Mouse (Mus musculus) brain, adult 2 months (tissue): ENCODE measurements at regions not wholly inside any gene's neighbourhood (a gene's known extent, or its start where the extent isn't known, plus 50 kb on each side); places are given as distances from the start of the nearest gene placed in this dataset.

Experiments
- DNase-seq: peaks from one replicate; pipeline ENCODE4 v3.0.0; 2011; ENCODE audit warnings: low read depth, low spot score

DNA sequence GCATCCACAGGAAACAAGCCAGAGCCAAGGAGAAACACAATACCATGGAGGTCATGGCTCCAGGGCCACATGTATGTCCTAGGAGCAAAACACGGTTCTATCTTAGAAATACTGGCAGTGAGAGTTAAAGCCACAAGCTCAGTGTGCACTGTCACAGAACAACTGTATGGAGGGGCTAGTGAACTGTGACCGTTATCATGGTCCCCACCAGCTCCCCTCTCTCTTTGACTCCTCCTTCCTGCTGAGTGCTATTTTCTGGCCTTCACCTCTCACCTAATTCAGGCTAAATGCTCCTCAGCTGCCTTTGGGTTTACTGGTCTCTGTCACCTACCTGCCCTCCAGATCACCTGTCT lies 712.0 kb downstream of the Vrk1 start:
- DNase-seq: no peak

DNA sequence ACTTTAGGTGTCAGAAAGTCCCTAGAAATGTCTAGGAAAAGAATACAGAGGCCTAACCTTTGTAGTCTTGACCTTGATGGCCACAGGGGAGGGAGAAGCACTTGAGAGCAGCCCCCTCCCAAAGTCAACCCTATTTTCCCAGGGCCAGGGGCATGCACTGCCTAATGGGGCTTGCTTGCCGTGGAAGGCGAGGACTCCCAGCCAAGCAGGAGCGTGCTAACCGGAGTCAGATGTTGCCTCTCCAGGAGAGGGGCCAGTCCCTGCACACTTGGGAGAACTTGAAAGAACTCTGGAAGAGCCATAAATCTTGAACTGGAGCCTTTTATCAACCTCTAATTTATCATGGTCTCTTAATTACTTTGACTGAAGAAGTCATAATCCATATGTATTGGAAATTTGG lies 712.7 kb downstream of the Vrk1 start:
- DNase-seq: no peak

DNA sequence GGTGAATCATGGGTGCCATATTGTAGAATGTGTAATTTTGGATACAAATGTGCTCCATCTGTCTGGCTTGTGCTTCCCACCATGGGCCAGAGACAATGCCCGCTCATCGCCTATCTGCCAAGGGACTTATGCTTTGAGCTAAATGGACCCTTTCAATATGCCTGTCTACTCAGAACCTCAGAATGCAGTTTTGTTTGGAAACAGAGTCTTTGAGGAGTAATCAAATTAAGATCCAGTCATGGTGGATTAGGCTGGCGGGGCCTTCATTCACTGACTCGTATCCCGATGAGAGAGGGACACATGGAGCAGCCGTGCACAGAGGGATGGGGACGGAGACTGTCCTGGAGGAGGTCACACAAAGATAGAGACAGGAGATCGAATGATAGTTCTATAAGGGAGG lies 716.9 kb downstream of the Vrk1 start:
- no peak for DNase-seq

DNA sequence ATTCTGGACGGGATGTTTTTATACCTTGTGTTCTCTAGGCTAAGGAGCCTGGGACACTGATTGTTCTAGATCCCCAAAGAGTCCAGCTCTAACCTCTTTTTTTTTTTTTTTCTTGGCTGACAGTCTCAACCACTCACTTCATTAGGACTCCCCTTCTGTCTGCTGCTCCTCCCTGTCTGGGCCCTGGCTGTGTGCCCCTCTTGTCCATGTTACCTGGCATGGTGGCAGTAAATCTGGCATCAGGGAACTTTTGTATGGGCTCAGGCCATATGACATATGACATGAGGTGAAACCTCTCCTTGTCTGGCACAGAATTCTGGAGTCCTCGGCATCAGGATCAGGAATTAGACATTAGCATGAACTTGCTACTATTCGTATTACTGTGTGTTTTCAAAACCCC lies 717.5 kb downstream of the Vrk1 start:
- no peak for DNase-seq

DNA sequence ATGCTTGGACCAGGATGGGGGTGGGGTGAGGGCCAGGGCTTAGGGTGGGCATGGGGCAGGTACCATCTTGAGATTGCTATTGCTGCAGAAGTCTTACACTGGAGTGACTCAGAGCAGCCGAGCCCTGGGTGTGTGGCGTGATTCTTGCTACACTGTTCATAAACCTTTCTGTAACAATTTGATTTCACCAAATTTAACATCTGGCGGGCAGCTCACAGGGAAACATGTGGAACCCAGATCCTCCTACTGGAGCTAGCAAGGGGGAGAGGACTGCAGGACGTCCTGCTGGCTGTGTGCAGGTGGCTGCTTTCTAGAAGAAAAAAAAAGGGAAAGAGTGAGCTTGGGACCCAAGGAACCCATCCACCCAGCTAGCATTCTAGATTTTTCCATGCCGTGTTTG lies 719.7 kb downstream of the Vrk1 start:
- no peak for DNase-seq

DNA sequence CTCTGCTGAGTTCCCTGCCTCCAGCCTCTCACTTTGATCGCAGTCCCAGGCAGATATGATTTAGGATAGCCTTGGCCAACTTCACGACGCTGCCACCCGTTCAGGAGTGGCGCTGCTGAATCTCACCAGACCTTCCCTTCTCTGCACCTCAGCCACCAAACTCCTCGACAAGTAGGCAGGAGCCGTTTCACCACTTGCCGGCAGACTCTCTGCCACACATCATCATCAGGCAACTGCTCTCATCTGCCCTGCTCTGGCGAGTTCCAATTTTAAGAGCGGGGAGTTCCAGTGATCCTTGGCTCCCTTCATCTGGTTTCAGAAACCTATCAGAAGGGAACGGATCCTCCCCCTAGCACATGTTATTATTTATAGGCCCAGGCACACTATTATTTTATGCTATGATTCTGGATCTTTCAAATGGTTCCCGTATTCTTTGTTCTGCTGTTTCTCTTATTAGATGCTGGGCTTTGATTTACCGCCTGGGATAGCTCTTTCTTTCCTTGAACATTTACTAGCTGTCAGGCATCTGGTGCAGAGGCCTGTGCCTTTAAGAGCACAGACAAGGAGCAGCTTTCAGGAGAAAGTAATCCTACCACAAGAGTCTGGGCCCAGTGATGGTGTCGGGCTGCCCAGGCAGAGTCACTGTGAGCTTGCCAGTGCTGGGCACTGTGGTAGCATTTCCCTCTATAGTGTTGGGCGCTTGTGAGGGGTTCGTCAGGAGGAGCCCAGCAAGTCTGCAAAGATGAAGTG lies 722.3 kb downstream of the Vrk1 start:
- DNase-seq: peak; percentile 34

DNA sequence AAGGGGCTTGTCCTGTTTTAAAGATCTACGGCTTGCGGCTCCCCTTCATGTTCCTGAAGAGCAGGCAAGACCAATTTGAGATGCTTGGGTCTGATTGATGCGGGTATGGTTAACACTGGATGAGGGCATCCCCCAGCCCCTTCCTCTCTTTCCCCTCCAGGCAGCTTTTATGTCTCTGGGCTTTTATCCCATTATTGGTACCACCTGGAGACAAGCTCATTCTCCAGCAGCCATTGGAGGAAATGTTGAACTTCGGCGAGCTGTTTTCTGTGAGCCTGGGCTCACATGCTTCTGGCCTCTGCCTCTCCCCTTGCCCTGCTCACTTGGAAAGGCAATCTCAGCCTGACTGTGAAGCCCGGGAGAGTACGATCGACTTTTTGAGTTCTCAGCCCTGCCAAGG lies 738.7 kb downstream of the Vrk1 start:
- no peak for DNase-seq

DNA sequence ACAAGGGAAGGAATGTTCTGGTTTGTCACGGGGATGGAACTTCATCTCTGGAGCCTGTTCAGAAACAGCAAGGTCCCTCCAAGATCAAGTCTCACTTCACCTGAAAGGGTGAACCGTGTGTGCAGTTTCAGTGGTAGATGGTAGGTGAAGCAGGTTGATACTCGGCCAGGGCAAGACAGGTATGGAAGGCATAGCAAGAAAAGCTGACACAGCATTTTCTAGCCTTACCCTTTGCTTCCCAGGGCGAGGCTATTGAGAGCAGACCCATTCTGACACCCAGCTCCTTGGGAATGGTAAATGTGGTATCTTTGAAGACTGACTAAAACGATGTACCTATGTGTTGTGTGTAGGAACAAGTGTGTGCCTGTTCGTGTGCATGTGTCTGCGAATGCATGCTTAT lies 724.9 kb upstream of the 3110018I06Rik start:
- no peak for DNase-seq

DNA sequence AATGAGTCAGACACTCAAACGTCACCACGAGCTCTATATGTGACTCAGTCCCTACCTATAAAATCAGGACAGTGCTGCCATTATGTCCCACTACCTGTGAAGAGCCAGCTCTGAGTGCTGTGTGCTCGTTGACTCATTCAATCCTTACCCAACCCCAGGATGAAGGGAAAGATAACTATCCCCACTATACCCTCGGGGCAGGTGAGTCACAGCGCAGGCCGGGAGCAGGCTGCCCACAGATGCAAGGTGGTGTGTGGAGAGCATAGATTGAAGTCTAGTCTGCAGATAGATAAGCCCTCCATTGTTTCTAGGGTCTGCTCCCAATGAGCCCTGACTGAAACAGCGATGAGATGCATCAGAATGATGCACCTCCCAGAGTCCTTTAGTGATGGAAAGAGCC lies 723.9 kb upstream of the 3110018I06Rik start:
- DNase-seq: no peak

DNA sequence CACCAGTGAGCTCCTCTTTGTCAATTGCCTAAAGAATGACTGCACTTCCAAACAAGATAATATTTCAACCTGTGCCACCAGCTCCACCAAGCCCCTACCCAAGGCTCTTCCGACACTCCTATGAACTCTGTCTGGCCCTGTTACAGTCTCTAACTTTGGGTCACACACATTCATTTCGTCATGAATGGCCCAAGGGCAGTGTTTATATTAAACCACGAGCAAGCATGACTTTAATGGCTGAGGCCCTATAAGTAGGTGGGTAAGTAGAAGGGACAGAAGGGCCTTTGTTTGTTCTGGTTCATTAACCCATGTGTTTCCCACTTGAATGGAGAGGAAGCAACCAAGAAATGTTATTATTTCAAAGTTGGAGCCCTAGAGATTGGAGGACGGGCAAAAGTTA lies 714.9 kb upstream of the 3110018I06Rik start:
- DNase-seq: no peak

DNA sequence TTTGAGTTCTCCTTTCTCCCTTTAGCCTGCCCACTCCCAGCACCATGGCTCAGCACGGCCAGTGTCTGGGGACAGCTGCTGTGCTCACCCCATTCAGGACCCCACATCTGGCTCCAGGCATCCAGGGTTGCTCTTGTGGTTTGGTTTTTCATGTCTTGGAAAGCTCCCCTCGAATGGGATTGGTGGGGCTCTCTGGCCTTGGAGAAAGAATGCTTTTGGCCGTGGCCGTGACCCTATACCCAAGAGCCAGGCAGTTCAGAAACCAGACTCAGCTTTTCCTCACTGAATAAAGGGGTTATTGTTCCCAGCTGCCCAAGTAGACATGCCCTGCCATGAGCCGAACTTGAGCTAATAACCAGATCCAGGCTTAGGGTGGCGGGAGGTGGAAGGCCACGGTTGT lies 691.8 kb upstream of the 3110018I06Rik start:
- DNase-seq: no peak

DNA sequence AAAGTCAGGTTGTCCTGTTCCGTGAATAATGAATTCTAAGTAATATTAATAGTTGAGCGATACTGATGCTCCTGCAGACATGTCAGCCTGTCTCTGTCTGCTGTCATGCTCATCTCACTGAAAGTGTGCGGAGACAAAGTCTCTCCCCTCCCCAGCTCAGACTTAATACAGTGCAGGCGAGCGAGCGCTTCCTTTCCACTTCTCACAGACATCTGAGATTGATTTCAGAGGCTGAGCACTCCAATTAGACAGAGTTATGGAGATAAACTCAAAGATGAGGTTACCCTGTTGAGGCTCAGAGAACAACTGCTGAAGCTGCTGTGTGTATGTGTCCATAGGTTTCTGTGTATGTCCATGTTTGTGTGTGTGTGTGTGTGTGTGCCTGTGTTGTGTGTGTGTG lies 668.7 kb upstream of the 3110018I06Rik start:
- peak; percentile 29 for DNase-seq

DNA sequence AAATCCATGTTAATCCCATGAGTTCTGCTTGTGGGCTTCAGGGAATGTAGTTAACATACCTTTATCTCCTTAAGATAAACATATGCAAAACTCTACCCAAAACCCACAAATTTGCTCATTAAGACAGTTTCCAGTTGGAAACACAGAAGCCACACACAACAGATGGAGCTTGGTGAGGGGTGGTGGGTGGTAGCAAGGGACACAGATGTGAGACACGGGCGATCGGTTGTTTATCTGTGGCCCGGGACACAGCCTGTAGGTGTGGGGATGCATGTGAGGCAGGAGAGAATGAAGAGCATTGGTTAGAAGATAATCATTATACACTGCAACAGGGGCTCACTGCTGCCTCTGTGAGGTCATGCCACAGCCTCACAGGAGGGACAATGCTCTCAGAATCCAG lies 666.1 kb upstream of the 3110018I06Rik start:
- DNase-seq: peak; percentile 35

DNA sequence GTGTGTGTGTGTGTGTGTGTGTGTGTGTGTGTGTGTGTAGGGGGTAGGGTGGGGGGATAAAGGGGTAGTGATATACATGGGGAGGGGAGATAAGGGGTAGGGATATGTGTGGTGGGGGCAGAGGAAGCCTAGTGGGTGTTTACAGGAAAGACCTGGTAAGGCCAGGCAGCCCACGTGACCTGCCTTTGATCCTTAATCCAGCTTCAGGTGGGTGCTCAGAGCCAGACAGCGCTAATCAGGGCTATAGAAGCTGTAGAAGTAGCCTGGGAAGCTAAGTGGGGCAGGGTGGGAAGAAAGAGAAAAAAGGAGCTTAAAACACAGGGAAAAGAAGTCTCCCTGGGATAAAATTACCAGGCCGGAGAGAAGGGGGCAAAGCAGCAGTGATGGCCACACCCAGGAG lies 659.9 kb upstream of the 3110018I06Rik start:
- DNase-seq: no peak

DNA sequence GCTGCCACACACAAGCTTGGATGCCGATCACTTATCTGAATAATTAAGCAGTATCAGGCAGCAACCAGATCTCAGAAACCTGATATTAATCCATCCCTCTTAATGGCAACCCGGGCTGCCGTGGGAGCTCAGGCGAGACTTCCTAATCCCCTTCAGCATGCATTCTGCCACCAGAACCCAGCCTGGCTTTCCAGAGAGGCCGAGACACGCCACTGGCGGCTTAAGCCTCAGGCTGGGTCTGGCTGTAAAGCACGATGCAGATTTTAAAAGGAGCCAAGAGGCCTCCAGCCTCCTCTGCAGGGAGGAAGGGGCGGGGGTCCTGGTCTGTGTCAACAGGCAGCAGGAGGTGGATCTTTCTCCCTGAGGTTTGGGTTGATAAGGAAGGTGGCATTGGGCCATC lies 659.1 kb upstream of the 3110018I06Rik start:
- no peak for DNase-seq

DNA sequence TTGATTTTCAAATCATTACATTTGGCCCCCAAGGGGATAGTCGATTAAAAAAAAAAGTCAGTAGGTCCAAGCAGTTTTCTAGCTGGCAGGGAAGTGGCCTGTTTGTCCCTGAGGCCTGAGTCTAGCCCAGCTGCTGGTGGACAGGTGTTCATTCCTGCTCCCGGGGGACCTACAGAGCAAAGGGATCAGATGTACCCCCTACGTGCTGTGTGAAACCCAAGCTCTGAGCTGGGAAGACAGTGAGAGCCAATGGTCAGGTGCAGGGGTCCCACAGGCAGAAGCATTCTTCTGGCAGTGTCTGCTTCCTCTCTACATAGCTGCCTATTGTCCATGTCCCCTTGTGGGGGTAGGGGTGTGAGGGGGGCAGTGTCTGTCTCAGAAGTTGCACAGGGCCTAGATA lies 653.2 kb upstream of the 3110018I06Rik start:
- no peak for DNase-seq

DNA sequence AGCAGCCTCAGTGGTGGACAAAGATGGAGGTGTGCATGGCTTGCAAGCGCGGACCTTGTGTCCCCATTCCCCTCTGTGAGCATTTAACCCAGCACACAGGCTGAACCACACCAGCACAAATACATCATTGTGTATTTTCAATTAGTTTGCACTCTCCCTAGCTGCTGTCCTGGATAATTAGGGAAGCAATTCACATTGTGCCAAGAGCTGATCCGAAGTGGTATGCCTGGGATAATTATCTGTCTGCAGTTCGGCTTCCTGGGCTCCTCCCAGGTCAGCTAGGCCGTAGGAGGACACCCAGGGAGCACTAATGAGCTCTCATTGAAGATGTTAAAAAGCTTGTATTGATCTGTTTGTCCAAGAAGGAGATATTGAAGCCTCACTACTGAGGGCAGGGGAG lies 648.8 kb upstream of the 3110018I06Rik start:
- DNase-seq: no peak

DNA sequence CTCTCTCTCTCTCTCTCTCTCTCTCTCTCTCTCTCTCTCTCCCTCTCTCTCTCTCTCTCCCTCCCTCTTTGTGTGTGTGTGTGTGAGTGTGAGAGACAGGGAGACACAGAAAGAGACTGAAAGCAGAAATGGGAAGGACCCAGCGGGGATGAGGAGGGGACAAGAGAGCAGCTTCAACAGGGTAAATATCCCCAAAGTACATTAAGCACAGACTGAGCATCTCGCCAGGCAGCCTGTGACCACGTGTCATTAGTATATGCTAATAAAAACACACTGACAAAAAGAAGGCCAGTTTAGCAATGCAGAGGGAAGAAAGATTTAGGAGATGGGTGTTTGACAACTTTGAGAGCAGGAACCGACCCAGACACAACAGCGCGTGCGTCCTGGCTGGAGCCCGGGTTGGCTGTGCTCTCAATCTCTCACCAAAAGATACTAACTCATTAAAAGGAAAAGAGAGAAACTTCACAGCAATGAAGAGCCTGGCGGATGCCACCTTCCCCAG lies 648.2 kb upstream of the 3110018I06Rik start:
- no peak for DNase-seq

DNA sequence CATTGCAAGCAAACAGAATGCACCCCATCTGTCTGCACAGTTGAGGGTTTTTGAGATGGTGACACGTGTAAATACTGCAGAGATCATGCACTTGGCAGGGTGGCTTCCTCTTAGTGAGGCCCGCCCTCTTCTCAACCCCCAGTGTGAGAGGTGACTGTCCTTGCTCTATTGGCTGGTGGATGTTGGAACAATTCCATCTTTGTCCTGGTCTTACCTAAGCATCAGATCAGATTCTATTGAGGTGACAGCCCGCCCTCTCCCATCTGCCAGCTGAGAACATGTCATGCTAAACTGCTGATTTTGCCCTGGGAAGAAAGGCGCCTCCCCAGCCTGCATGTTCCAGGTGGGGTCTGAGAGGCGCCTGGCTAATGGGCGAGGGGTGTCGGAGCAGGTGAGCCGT lies 646.4 kb upstream of the 3110018I06Rik start:
- peak; percentile 51 for DNase-seq

DNA sequence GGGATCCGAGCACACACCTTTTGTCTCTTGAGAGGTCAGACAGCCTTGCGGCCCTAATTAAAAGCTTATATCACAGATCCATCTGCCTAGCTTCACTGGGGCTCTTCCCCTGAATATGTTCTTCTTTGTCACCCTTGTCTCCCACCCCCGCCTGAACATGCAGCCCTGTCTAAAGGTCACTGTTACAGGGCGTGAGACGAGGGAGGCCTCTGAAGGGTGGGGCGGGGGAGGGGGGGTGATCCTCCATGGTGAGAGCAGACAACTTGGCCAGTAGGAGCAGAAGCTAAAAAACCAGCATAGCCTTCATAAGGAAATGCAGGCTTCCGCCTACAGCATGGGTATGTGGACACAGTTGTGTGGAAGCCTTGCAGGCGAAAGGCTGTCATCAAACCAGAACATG lies 646.0 kb upstream of the 3110018I06Rik start:
- no peak for DNase-seq

DNA sequence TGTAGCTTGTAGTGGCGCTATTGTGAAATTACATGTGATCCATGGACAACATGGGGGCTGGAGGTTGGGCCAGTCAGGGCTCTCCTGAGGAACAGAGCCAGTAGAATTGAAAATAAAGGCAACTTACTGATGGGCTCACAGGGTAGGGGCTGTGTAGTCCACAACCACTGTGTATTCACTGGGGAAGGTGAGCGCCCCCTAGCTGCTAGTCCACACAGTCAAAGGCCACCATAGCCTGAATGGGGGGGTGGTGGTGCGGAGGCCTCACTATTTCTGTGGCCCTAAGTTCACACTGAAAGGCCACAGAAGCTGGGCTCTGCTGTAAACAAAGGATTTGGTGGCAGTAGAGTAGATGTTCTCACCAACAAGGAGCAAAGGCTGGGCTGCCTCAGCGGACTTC lies 636.8 kb upstream of the 3110018I06Rik start:
- DNase-seq: no peak

DNA sequence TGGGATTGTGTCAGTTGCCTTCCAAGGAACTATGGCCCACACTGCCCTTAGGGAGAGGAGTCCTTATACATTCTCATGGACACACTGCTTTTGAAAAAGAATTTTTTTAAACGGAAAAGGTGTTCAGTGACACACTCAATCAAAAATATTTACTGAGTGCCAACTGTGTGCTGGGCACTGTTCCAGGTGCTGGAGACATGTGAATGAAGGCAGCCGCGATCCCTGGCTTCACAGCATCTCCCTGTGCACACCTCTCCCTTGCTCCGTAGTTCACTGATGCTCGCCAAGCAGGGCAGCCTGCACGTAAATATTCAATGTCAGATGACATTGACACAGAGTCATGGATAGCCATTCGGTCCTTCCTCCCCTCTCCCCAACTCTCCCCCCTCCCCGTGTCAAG lies 635.7 kb upstream of the 3110018I06Rik start:
- no peak for DNase-seq

DNA sequence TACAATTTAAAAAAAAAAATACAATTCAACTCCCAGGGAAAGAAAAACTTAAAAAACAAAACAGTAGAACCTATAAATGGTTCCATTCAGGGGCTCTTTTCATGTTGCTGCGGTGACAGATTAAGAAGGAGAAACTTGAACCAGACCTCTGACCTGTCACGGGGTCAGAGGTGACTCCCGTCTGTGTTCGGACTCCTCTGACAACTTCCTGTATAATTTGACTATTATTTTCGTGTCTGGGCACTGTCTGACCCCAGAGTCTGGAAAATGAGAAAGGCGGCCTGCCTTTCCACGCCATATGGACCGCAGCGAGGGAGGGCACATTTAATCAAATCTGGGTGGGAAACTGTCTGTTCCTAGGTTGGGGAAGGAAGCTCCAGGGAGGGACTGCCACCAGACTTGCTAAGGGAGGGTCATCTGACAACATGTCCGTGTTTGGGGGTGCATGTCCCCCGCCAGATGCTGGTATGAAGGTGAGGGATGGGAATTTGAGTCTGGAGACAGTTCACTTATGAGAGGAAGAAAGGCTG lies 634.7 kb upstream of the 3110018I06Rik start:
- DNase-seq: no peak

DNA sequence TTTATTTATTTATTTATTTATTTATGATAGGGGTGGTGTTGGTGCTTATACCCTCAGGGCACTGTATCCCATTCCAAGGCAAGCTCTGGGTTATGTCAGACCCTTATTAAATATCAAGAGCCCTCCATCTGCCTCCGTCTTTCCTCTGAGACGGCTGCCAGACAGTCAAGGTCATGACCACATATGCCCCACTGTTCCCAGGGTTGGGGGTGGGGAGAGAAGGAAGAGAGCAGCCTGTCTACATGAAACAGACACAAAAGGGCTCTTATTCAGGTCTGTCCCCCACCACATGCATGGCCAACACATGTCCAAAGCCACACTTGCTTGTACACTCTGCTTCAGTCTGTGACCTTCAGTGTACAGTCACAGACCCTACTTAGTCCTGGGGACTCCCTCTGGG lies 632.9 kb upstream of the 3110018I06Rik start:
- no peak for DNase-seq
